Mouse (Mus musculus) liver, postnatal 0 days (tissue): ENCODE measurements at regions not wholly inside any gene's neighbourhood (a gene's known extent, or its start where the extent isn't known, plus 50 kb on each side); places are given as distances from the start of the nearest gene placed in this dataset.

ENCODE experiments used
- ATAC-seq: fragments of 200-750 bp; cut with Nextera tagmentation; 2 replicates; pipeline ENCODE4 v1.8.0; 2017; ENCODE audit warnings: mild to moderate bottlenecking, moderate library complexity
- DNase-seq: peaks from one replicate; pipeline ENCODE4 v3.0.0-alpha.2; 2016
- H3K27ac ChIP-seq: fragments of 300-500 bp; sonication (generic); 2 replicates; pipeline ENCODE4 v1.5.1; 2014; ENCODE audit warnings: antibody characterized with exemption, moderate library complexity, mild to moderate bottlenecking, low read depth
- H3K27me3 ChIP-seq: fragments of 300-500 bp; sonication (generic); 2 replicates; pipeline ENCODE4 v1.6.1; 2014; ENCODE audit warnings: low read length, control low read depth, mixed read lengths; ENCODE audit not compliant: insufficient read depth
- H3K36me3 ChIP-seq: fragments of 300-500 bp; sonication (generic); replicated peaks from 2 replicates; pipeline ENCODE4 v1.6.1; 2014; ENCODE audit warnings: mild to moderate bottlenecking, control low read depth, low read length, moderate library complexity, mixed read lengths; ENCODE audit not compliant: insufficient read depth
- H3K4me1 ChIP-seq: fragments of 300-500 bp; sonication (generic); 2 replicates; pipeline ENCODE4 v1.6.1; 2014; ENCODE audit warnings: antibody characterized with exemption, mild to moderate bottlenecking, control low read depth; ENCODE audit not compliant: insufficient read depth
- H3K4me2 ChIP-seq: fragments of 300-500 bp; sonication (generic); 2 replicates; pipeline ENCODE4 v1.6.1; 2014; ENCODE audit warnings: low read depth, mild to moderate bottlenecking, low read length, moderate library complexity, mixed read lengths
- H3K4me3 ChIP-seq: fragments of 300-500 bp; sonication (generic); 2 replicates; pipeline ENCODE4 v1.5.1; 2014; ENCODE audit warnings: low read depth, low read length
- H3K9ac ChIP-seq: fragments of 300-500 bp; sonication (generic); replicated peaks from 2 replicates; pipeline ENCODE4 v1.6.1; 2014; ENCODE audit warnings: mild to moderate bottlenecking, moderate library complexity
- H3K9me3 ChIP-seq: fragments of 300-500 bp; sonication (generic); 2 replicates; pipeline ENCODE4 v1.6.1; 2016; ENCODE audit warnings: mild to moderate bottlenecking, control low read depth, low read length, mixed read lengths
- CTCF ChIP-seq: sonication (generic); IDR thresholded peaks from 2 replicates; pipeline ENCODE4 v1.5.1; 2016; ENCODE audit warnings: antibody characterized with exemption, low read depth
- EP300 ChIP-seq: IDR thresholded peaks from 2 replicates; pipeline ENCODE4 v1.6.1; 2016; ENCODE audit warnings: antibody characterized with exemption, low read depth, mild to moderate bottlenecking
- WGBS: fragments of 180-500 bp; shearing (Covaris S2); extraction: QIAGEN DNeasy Blood & Tissue Kit; methylation state at CpG from one replicate; pipeline ENCODE4 v1.1.7; 2014; ENCODE audit not compliant: insufficient replicate concordance; 5-methylcytosine and 5-hydroxymethylcytosine counted together

- Histone ChIP-seq H3K27ac (no peak overlapping the region), H3K4me1 (no peaks in the 10 kb centered on the region), H3K27me3 (no peaks in the 10 kb centered on the region), H3K36me3 (no peaks in the 10 kb centered on the region), H3K9me3 (no peaks in the 10 kb centered on the region), H3K4me3 (no peak overlapping the region), H3K9ac (no peak overlapping the region), H3K4me2 (no peak overlapping the region)
- DNase-seq: no peak
- WGBS: 43% methylated on average over 9 of the region's 9 CpGs
- ATAC-seq: no peak
- TF ChIP-seq EP300 (no peak), CTCF (peak; percentile 57)
Measured at GRCm38 (mm10) chr1:38720287-38720686, 55.5 kb upstream of the Aff3 start.

GRCm38 (mm10) chr1:38715621-38716020 is 50.9 kb upstream of the Aff3 start:
- DNase-seq (no peak), ATAC-seq (no peak)
- no peaks in the 10 kb centered on the region for H3K4me1 ChIP-seq
- H3K9me3 ChIP-seq: 0 out of 2 replicates have a peak, but pooled peaks cover 2% of the 10 kb centered on the region
- H3K4me2 ChIP-seq: no peak overlapping the region
- no peaks in the 10 kb centered on the region for H3K36me3 ChIP-seq
- no peaks in the 10 kb centered on the region for H3K27me3 ChIP-seq
- 75% methylated on average over 4 of the region's 4 CpGs for WGBS
- no peak overlapping the region for H3K9ac ChIP-seq
- TF ChIP-seq EP300 (no peak), CTCF (no peak)
- no peak overlapping the region for H3K27ac ChIP-seq
- H3K4me3 ChIP-seq: no peak overlapping the region
